Mouse (Mus musculus) lung, embryonic 15.5 days (tissue): ENCODE results near the gene Ogfod2. TPM values are rescaled to one million over a fixed set of nuclear protein-coding genes. Genes with fewer than 3 reads are reported as not detected.

Source experiments
- ATAC-seq: fragments of 200-750 bp; cut with Nextera tagmentation; 2 replicates; pipeline ENCODE4 v1.8.0; 2017; ENCODE audit warnings: moderate number of reproducible peaks, borderline replicate concordance; ENCODE audit not compliant: low FRiP score, low TSS enrichment; ENCODE audit errors: extremely low read depth
- H3K27ac ChIP-seq: fragments of 300-500 bp; sonication (generic); 2 replicates; pipeline ENCODE4 v1.5.1; 2015; ENCODE audit warnings: moderate library complexity, mild to moderate bottlenecking, inconsistent platforms
- H3K27me3 ChIP-seq: fragments of 300-500 bp; sonication (generic); 2 replicates; pipeline ENCODE4 v1.6.1; 2015; ENCODE audit warnings: inconsistent platforms
- H3K36me3 ChIP-seq: fragments of 300-500 bp; sonication (generic); 2 replicates; pipeline ENCODE4 v1.6.1; 2015; ENCODE audit warnings: inconsistent platforms
- H3K4me1 ChIP-seq: fragments of 300-500 bp; sonication (generic); 2 replicates; pipeline ENCODE4 v1.6.1; 2015; ENCODE audit warnings: inconsistent platforms
- H3K4me2 ChIP-seq: fragments of 300-500 bp; sonication (generic); 2 replicates; pipeline ENCODE4 v1.6.1; 2015; ENCODE audit warnings: inconsistent platforms, mild to moderate bottlenecking, moderate library complexity
- H3K4me3 ChIP-seq: fragments of 300-500 bp; sonication (generic); 2 replicates; pipeline ENCODE4 v1.5.1; 2015; ENCODE audit warnings: mild to moderate bottlenecking, inconsistent platforms
- H3K9ac ChIP-seq: fragments of 300-500 bp; sonication (generic); 2 replicates; pipeline ENCODE4 v1.6.1; 2015; ENCODE audit warnings: inconsistent platforms
- H3K9me3 ChIP-seq: fragments of 300-500 bp; sonication (generic); 2 replicates; pipeline ENCODE4 v1.6.1; 2016; ENCODE audit warnings: inconsistent platforms
- WGBS: fragments of 180-500 bp; shearing (Covaris S2); methylation state at CpG from one replicate; pipeline ENCODE4 v1.1.7; 2015; 5-methylcytosine and 5-hydroxymethylcytosine counted together
- polyA plus RNA-seq: library from polyadenylated mRNA; unstranded; fragments of >200 nt; fragmentation: Nextera tagmentation; extraction: Ambion mirVana; gene quantifications from 2 replicates; pipeline ENCODE4 v1.2.1, GENCODE M21; 2015

Gene Ogfod2
- polyA plus RNA-seq, 1 experiment from 2014 or later, result 26.5 TPM

DNA sequence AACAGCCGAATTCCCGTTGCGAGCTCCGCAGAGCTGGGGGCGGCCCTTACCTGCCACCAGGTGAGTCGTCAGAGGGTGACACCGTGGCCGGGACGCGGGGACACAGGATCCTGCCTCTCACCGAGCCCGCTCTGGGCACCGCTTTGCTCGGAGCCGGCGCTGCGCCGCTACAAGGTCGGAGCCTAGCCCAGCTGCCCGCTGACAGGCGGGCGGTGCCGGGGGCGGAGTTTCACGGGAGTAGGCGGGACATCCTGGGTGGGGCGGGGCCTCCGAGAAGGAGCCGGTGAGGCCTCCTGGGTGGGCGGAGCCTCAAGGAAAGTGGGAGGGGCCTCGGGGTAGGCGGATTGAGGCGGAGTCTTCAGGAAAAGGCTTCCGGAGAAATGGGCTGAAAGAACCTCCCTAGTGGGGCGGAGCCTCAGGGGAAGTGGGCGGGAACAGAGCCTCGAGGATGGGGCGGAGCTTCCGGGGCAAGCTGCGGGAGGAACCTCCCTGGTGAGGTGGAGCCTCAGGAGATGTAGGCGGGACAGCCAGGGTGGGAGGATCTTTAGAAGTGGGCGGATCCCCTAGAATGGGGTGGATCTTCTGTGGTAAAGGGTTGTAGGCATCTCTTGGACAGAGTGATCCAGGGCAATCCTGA is 16.4 kb upstream of the Ogfod2 start, which contains the start of gene Abcb9:
Abcb9 (minus strand) TSS at position 203 of the 637 bp plus-strand sequence.
- Histone ChIP-seq H3K4me3 (peak within 1 kb of the TSS; percentile 51), H3K36me3 (no peaks in the 10 kb centered on the region), H3K4me2 (peak within 1 kb of the TSS; percentile 93), H3K9ac (peak within 1 kb of the TSS; percentile 51), H3K27me3 (0 out of 2 replicates have a peak, but pooled peaks cover 3% of the 10 kb centered on the region), H3K9me3 (no peaks in the 10 kb centered on the region), H3K4me1 (peaks cover 21% of the 10 kb centered on the region), H3K27ac (no peak within 1 kb of the TSS)
- 1% methylated on average over 42 of the region's 42 CpGs for WGBS
- ATAC-seq, result peak; percentile 87

DNA sequence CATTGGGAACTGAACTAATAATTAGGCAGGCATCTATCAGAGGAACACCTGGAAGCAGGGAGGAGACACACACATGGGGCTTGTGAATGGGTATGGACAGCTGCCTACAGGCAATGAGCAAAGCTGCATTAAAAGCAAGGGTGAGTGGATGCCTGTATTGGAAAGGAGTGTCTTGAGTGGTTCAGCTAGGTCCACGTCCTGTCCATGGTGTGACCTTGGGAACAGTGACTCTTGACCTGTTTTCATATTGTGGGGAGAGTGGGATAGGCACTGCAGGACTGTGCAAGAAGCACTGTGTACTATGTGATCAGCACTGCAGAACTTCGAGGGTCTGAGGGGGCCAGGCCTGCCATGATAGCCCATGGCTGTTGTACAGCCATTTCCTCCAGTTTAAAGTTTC is 13.2 kb upstream of the Ogfod2 start:
- no peaks in the 10 kb centered on the region for H3K36me3 ChIP-seq
- no peak overlapping the region for H3K27ac ChIP-seq
- ATAC-seq, result no peak
- H3K4me3 ChIP-seq, result no peak overlapping the region
- H3K27me3 ChIP-seq, result 0 out of 2 replicates have a peak, but pooled peaks cover 3% of the 10 kb centered on the region
- 71% methylated on average over 2 of the region's 2 CpGs for WGBS
- H3K9me3 ChIP-seq, result no peaks in the 10 kb centered on the region
- peaks cover 14% of the 10 kb centered on the region for H3K4me1 ChIP-seq
- H3K9ac ChIP-seq, result no peak overlapping the region
- H3K4me2 ChIP-seq, result no peak overlapping the region

DNA sequence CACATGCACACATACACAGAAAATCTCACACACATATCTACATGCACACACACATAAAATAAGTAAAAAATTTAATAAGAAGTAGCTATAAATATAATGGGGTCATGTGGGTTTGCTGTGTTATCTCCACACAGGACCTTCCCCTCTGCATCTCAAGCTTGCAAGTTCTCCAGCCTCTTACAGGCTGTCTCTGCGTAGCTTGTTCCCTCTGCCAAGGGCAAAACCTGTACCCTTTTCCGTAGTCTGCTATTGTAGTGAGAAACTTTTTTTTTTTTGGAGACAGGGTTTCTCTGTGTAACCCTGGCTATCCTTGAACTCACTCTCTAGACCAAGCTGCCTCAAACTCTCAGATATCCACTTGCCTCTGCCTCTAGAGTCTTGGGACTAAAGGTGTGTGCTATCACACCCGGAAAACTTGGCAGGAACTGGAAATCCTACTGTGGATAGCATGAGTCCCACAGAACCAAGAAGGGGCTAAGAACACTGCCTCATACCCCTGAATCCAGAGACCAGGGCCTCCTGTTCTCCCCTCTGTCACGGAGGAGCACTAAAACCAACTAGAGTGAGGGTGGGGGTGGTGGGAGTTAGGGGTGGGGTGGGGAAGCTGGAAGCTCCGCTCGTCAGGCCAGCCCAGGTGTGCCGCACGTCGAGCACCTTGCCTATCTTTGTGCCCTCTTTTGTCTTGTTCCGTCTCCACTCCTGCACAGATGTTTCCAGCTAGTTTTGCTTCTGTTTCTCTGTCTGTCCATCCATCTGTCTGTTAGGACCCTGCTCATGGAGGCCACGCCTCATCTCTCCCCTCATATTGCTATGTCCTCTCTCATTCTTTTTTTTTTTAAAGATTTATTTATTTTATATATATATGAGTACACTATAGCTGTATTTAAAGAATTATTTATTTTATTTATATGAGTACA is 11.7 kb upstream of the Ogfod2 start:
- WGBS, result 79% methylated on average over 11 of the region's 11 CpGs
- no peak overlapping the region for H3K27ac ChIP-seq
- H3K36me3 ChIP-seq, result no peaks in the 10 kb centered on the region
- no peaks in the 10 kb centered on the region for H3K27me3 ChIP-seq
- H3K9ac ChIP-seq, result no peak overlapping the region
- ATAC-seq, result no peak
- no peak overlapping the region for H3K4me3 ChIP-seq
- H3K9me3 ChIP-seq, result no peaks in the 10 kb centered on the region
- no peak overlapping the region for H3K4me2 ChIP-seq
- H3K4me1 ChIP-seq, result peaks cover 8% of the 10 kb centered on the region

DNA sequence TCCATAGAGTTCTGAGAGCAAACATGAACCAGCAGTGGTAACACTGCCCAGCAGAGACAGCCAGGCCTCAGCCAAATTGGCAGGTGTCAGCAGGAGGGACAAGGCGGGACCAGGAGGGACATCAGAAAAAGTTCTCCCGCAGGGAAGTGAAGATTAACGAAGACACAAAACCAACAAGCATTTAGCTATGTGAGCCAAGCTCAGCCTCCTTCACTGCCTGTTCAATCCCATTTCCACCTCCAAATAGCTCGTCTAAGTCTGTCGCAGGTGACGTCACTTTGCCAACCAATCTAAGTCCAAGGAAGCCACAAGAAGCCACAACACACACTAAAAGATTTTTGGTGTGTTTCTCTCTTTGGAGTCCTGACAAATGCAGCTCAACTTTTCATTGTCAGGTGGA is 9.8 kb upstream of the Ogfod2 start:
- Histone ChIP-seq H3K4me1 (no peaks in the 10 kb centered on the region), H3K4me2 (no peak overlapping the region), H3K36me3 (no peaks in the 10 kb centered on the region), H3K9ac (no peak overlapping the region), H3K27me3 (no peaks in the 10 kb centered on the region), H3K27ac (no peak overlapping the region), H3K4me3 (no peak overlapping the region), H3K9me3 (no peaks in the 10 kb centered on the region)
- 80% methylated on average over 6 of the region's 6 CpGs for WGBS
- ATAC-seq, result no peak

DNA sequence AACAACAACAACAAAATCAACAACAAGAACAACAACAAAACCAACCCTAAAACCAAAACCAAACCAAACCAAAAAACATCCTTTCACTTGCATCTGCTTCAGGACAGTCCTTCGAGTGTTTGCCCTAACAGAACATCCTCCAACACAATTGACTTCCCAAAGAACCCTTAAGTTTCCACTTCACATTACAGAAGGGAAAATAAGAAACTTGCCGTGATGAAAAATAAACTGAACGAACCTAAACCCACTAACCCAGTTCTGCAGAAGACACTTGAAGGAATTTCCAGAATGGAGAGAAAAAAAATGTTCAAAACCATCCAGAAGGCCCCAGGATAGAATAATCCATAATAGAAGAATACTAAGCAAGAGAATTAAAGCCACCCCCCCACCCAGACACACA is 9.1 kb upstream of the Ogfod2 start:
- Histone ChIP-seq H3K4me3 (no peak overlapping the region), H3K36me3 (no peaks in the 10 kb centered on the region), H3K9ac (no peak overlapping the region), H3K27ac (no peak overlapping the region), H3K27me3 (no peaks in the 10 kb centered on the region), H3K4me1 (no peaks in the 10 kb centered on the region), H3K4me2 (no peak overlapping the region), H3K9me3 (no peaks in the 10 kb centered on the region)
- 70% methylated on average over 3 of the region's 3 CpGs for WGBS
- ATAC-seq, result no peak

DNA sequence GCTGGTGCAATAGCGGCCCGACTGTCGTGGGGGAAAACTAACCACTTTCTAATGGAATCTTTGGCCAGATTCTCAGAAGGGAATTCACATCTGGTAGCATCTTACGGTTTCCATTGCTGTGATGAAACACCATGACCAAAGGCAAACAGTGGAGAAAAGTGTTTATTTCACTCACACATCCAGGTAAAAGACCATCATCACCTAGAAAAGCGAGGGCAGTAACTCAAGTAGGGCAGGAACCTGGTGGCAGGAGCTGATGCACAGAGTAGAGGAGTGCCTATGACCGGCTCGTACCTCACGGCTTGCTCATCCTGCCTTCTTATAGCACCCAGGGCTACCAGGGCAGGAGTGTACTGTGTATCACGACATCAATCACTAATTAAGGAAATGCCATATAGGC is 8.5 kb upstream of the Ogfod2 start:
- no peak overlapping the region for H3K9ac ChIP-seq
- WGBS, result 92% methylated on average over 9 of the region's 9 CpGs
- H3K36me3 ChIP-seq, result no peaks in the 10 kb centered on the region
- no peaks in the 10 kb centered on the region for H3K27me3 ChIP-seq
- no peak overlapping the region for H3K4me2 ChIP-seq
- no peak for ATAC-seq
- H3K4me3 ChIP-seq, result no peak overlapping the region
- no peaks in the 10 kb centered on the region for H3K9me3 ChIP-seq
- no peaks in the 10 kb centered on the region for H3K4me1 ChIP-seq
- no peak overlapping the region for H3K27ac ChIP-seq

DNA sequence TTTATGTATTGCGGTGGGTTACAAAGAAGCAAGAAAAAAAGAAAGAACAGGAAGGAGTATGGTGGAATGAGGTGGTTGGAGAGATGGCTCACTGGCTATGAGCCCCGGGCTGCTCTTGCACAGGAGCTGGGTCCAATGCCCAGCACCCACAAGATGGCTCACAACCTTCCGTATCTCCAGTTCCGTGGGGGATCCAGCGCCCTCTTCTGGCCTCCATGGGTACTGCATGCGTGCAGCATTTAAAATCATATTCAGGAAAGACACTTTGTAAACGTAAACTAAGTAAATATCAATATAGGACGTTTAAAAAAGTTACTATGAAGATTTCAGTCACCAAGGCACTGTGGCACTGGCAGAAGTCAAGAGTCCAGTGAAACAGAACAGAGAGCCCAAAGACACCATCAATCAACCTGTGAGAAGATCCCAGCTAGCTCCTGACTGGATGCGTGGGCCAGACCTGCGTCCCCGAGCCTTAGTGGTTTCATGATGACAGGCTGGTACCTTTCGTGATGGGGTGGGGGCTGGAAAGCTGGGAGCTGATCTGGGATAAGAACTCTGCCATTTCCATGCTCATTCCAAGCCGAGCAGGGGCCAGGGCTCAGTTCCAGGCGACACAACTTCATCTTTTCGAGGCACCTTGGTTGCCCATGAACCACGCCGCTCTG is 888 bp upstream of the Ogfod2 start:
- Histone ChIP-seq H3K27me3 (no peaks in the 10 kb centered on the region), H3K4me1 (peaks cover 20% of the 10 kb centered on the region), H3K9ac (peak overlapping the region; percentile 66), H3K27ac (peak overlapping the region; percentile 83), H3K4me2 (peak overlapping the region; percentile 93), H3K9me3 (no peaks in the 10 kb centered on the region), H3K36me3 (no peaks in the 10 kb centered on the region; the same call in 1 of the 2 replicates), H3K4me3 (peak overlapping the region; percentile 74)
- ATAC-seq, result no peak; the same call in 1 of the 2 replicates
- 21% methylated on average over 17 of the region's 17 CpGs for WGBS

DNA sequence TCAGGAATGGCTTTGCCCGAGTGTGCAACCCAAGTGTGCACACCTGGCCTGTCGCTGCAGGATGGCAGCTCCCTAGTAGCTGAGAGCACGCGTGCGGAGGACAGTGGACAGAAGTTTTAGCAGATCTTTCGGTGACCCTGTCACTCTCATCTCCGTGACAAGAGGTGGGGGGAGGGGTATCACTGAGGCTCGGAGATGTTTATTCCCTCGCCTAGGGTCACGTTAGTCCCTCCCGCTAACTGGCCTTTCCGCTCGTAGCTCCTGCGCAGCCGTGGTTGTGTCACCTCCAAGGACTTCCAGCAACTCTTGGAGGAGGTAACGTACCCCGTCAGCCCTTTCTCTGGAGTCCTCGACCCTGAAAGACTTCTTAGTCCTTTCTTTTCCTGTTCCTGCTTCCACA is 434 bp downstream of the Ogfod2 start:
- H3K27me3 ChIP-seq, result no peaks in the 10 kb centered on the region
- WGBS, result under 1% methylated on average over 18 of the region's 18 CpGs
- ATAC-seq, result 0 out of 2 replicates have a peak, but pooled peaks have one; percentile 0
- H3K27ac ChIP-seq, result peak overlapping the region; percentile 93
- H3K9ac ChIP-seq, result peak overlapping the region; percentile 57
- peaks cover 2% of the 10 kb centered on the region for H3K36me3 ChIP-seq
- no peaks in the 10 kb centered on the region for H3K9me3 ChIP-seq
- H3K4me1 ChIP-seq, result peaks cover 31% of the 10 kb centered on the region
- peak overlapping the region; percentile 74 for H3K4me3 ChIP-seq
- peak overlapping the region; percentile 93 for H3K4me2 ChIP-seq

DNA sequence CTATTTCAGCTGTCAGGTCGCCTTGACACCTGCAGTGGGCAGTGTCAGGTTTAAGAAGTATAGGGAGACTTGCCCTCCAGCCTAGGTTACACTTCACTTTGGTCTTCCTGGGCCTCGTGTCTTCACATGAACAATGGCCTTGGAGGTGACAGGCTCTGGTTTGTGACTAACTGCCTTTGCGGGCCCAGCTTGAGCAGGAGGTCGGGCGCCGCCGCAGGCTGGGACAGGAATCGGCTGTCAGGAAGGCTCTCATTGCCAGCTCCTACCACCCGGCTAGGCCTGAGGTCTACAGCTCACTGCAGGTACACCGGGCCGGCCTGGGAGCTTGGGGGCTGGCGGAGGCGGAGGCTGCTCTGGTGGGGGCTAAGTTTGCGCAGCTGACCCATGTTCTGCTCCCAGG is 933 bp downstream of the Ogfod2 start:
- Histone ChIP-seq H3K9me3 (no peaks in the 10 kb centered on the region), H3K36me3 (peaks cover 7% of the 10 kb centered on the region), H3K27me3 (no peaks in the 10 kb centered on the region), H3K27ac (peak overlapping the region; percentile 93; the same call in 1 of the 2 replicates), H3K9ac (peak overlapping the region; percentile 57), H3K4me2 (peak overlapping the region; percentile 93), H3K4me1 (peaks cover 35% of the 10 kb centered on the region), H3K4me3 (peak overlapping the region; percentile 74)
- 13% methylated on average over 14 of the region's 14 CpGs for WGBS
- ATAC-seq, result no peak

DNA sequence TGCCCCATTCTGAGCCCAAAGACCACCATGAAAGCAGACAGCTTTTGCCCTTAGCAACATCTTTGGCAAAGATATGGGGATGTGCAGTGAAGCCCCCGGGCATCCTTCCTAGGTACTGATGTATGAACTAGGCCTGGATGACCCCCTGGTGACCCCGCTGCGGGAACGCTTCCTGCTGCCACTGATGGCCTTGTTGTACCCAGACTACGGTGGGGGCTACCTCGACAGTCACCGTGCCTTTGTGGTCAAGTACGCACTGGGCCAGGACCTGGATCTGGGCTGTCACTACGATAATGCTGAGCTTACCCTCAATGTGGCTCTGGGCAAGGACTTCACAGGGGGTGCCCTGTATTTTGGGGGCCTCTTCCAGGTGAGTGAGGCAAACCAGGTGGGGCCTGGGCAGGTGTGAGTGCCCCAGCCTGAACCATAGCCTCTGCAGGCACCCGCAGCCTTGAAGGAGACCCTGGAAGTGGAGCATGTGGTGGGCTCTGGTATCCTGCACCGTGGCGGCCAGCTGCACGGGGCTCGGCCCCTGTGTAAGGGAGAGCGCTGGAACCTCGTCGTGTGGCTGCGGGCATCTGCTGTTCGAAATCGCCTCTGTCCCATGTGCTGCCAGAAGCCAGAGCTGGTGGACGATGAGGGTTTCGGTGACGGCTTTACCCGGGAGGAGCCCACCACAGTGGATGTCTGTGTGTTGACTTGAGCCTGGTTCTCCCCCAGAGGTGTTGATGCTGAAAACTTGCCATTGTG is 2.4 kb downstream of the Ogfod2 start:
- Histone ChIP-seq H3K4me3 (no peak overlapping the region), H3K4me1 (peaks cover 35% of the 10 kb centered on the region), H3K9ac (no peak overlapping the region), H3K27ac (no peak overlapping the region), H3K36me3 (peaks cover 19% of the 10 kb centered on the region), H3K27me3 (no peaks in the 10 kb centered on the region), H3K9me3 (no peaks in the 10 kb centered on the region), H3K4me2 (no peak overlapping the region)
- no peak for ATAC-seq
- WGBS, result 88% methylated on average over 24 of the region's 24 CpGs

DNA sequence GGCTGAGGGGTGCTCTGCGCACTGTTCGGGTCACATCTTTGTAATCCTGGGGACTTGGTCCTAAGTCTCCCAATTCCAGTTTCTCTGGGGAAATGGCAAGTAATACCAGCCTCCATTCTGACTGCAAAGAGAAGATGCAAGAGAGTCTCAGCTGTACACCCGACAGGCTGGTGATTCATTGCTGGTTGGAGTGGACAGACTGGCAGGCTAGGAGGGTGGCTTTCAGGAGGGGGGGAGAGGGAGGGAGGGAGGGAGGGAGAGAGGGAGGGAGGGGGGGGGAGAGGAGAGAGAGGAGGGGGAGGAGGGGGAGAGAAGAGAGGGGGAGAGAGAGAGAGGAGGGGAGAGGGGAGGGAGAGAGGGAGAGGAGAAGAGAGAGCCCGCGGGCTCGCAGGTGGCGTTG is 3.4 kb downstream of the Ogfod2 start:
- ATAC-seq, result no peak
- peak overlapping the region; percentile 89 for H3K27ac ChIP-seq
- no peaks in the 10 kb centered on the region for H3K9me3 ChIP-seq
- peaks cover 35% of the 10 kb centered on the region for H3K4me1 ChIP-seq
- H3K4me2 ChIP-seq, result peak overlapping the region; percentile 93
- H3K9ac ChIP-seq, result peak overlapping the region; percentile 98
- H3K27me3 ChIP-seq, result no peaks in the 10 kb centered on the region
- H3K4me3 ChIP-seq, result peak overlapping the region; percentile 99
- WGBS, result 20% methylated on average over 7 of the region's 7 CpGs
- peaks cover 30% of the 10 kb centered on the region for H3K36me3 ChIP-seq
